ENCODE assay signal across 28 mouse cellular contexts in genomic region chr13:54557652-54558051, GRCm38 (mm10). TPM values are rescaled to one million over a fixed set of nuclear protein-coding genes. Genes with fewer than 3 reads are reported as not detected.
DNase-seq lines count a peak whose midpoint lies in the region; ATAC-seq and TF ChIP-seq lines count a peak whose summit lies in the region.
"Had no signal": no experiment of that assay in that cellular context is flagged by ENCODE, and none has a peak within 500 bp of the region (broad histone marks: within the 10 kb centered on the region; RNA-seq: fewer than 3 reads in every experiment).

No protein-coding gene starts in this region.

- TF ChIP-seq CTCF in gastrocnemius, adult 2 months (IDR thresholded peaks at IDR 0.05), result no peak

- no peaks in the 10 kb centered on the region for H3K27me3 ChIP-seq in midbrain, embryonic 16.5 days (ENCODE audit: control insufficient read depth, insufficient read depth, low read depth, low read length)
- H3K27me3 ChIP-seq: heart, embryonic 13.5 days; midbrain, embryonic 13.5 days; neural tube, embryonic 15.5 days had no signal

- 92% methylated on average over 1 of the region's 1 CpGs for WGBS in midbrain, embryonic 16.5 days

- no peak overlapping the region for H3K4me2 ChIP-seq in midbrain, embryonic 16.5 days (ENCODE audit: low read length)
- H3K4me2 ChIP-seq: heart, embryonic 13.5 days; hindbrain, embryonic 14.5 days; midbrain, embryonic 13.5 days; neural tube, embryonic 15.5 days had no signal

- no peak overlapping the region for H3K9ac ChIP-seq in midbrain, embryonic 16.5 days (ENCODE audit: low read depth, low read length)
- H3K9ac ChIP-seq: forebrain, postnatal 0 days; heart, embryonic 13.5 days; hindbrain, embryonic 14.5 days; liver, embryonic 14.5 days; midbrain, embryonic 13.5 days; neural tube, embryonic 15.5 days had no signal

- H3K9me3 ChIP-seq in midbrain, embryonic 16.5 days (replicated peaks; ENCODE audit: control insufficient read depth, low read length, poor library complexity, severe bottlenecking), result no peaks in the 10 kb centered on the region
- H3K9me3 ChIP-seq: heart, embryonic 13.5 days; midbrain, embryonic 13.5 days; neural tube, embryonic 15.5 days had no signal

- H3K27ac ChIP-seq in gastrocnemius, adult 2 months, result peak overlapping the region; percentile 91
- no peak overlapping the region for H3K27ac ChIP-seq in midbrain, embryonic 16.5 days (ENCODE audit: low read length)
- H3K27ac ChIP-seq: heart, embryonic 13.5 days; hindbrain, embryonic 14.5 days; liver, embryonic 14.5 days; macrophage; midbrain, embryonic 13.5 days; neural tube, embryonic 15.5 days had no signal

- DNase-seq in gastrocnemius, adult 2 months, result no peak
- no peak for DNase-seq in gastrocnemius, adult 18-20 months (ENCODE audit: low spot score)
- peak; percentile 71 to 89 for DNase-seq in kidney, adult 8-10 months
- DNase-seq in kidney, postnatal 10 days, result no peak
- peak; percentile 59 for DNase-seq in brain, adult 2 months (ENCODE audit: low read depth, low spot score)
- peak; percentile 58 for DNase-seq in kidney, postnatal 14 days
- DNase-seq: adrenal gland, postnatal 25 days; B cell, adult 2 months; cerebellum, adult 8-10 months; forebrain, postnatal 0 days; gastrocnemius, postnatal 36 days; heart, postnatal 10 days; left cerebral cortex, postnatal 4 days; lung, adult 2 months; lung, postnatal 10 days; retina, postnatal 1 day; spleen, adult 18-20 months; thymus, postnatal 25 days had no signal

- H3K4me3 ChIP-seq in gastrocnemius, adult 2 months, result no peak overlapping the region
- no peak overlapping the region for H3K4me3 ChIP-seq in midbrain, embryonic 16.5 days (ENCODE audit: low read depth, low read length)
- H3K4me3 ChIP-seq: erythroblast, embryonic 14.5 days; heart, embryonic 13.5 days; layer of hippocampus, adult 2 months; midbrain, embryonic 13.5 days; neural tube, embryonic 15.5 days had no signal

- no peaks in the 10 kb centered on the region for H3K4me1 ChIP-seq in midbrain, embryonic 16.5 days (ENCODE audit: control insufficient read depth, insufficient read depth, low read length)
- H3K4me1 ChIP-seq: heart, embryonic 13.5 days; neural tube, embryonic 15.5 days had no signal

- H3K36me3 ChIP-seq in midbrain, embryonic 16.5 days (ENCODE audit: control insufficient read depth, insufficient read depth, low read length), result peaks cover 45% of the 10 kb centered on the region

- ATAC-seq in midbrain, embryonic 16.5 days, result no peak
- ATAC-seq: forebrain, postnatal 0 days; intestine, postnatal 0 days; midbrain, embryonic 13.5 days had no signal

- intact Hi-C loops in gastrocnemius, adult 2 months (cut with DNase I), result no loop called here

RNA-seq across cellular contexts. Expression of gene 4833439L19Rik, which starts 7.6 kb away (rescaled TPM):
- total RNA-seq in gastrocnemius, adult 2 months (2021), result 100 to 1,000 TPM; 192 to 200 TPM
- total RNA-seq in gastrocnemius, adult 18-20 months (2021), result 100 to 1,000 TPM; 203 to 215 TPM
- polyA plus RNA-seq in midbrain, embryonic 16.5 days (2015; fragmentation: Nextera tagmentation; extraction: Ambion mirVana), result 271 and 272 TPM in 2 replicates

RNA-seq across cellular contexts. Expression of gene Arl10, which starts 17.2 kb away (rescaled TPM):
- 1 to 10 TPM; 2.0 to 3.2 TPM for total RNA-seq in gastrocnemius, adult 2 months (2021)
- total RNA-seq in gastrocnemius, adult 18-20 months (2021), result 1 to 10 TPM; 2.6 TPM
- 114 TPM in 2 replicates for polyA plus RNA-seq in midbrain, embryonic 16.5 days (2015; fragmentation: Nextera tagmentation; extraction: Ambion mirVana)
- polyA plus RNA-seq: erythroblast, embryonic 14.5 days had no signal

RNA-seq across cellular contexts. Expression of gene Nop16, which starts 32.2 kb away (rescaled TPM):
- total RNA-seq in gastrocnemius, adult 2 months (2021), result 10 to 100 TPM; 16.2 to 20.5 TPM
- total RNA-seq in gastrocnemius, adult 18-20 months (2021), result 10 to 100 TPM; 16.3 to 19.7 TPM
- polyA plus RNA-seq in midbrain, embryonic 16.5 days (2015; fragmentation: Nextera tagmentation; extraction: Ambion mirVana), result 61.7 and 68.0 TPM in 2 replicates

RNA-seq across cellular contexts. Expression of gene Higd2a, which starts 32.4 kb away (rescaled TPM):
- total RNA-seq in gastrocnemius, adult 2 months (2021), result 100 to 1,000 TPM; 148 to 150 TPM
- total RNA-seq in gastrocnemius, adult 18-20 months (2021), result 100 to 1,000 TPM; 151 to 154 TPM
- polyA plus RNA-seq in midbrain, embryonic 16.5 days (2015; fragmentation: Nextera tagmentation; extraction: Ambion mirVana), result 225 and 240 TPM in 2 replicates

RNA-seq across cellular contexts. Expression of gene Cltb, which starts 53.5 kb away (rescaled TPM):
- total RNA-seq in gastrocnemius, adult 2 months (2021), result 100 to 1,000 TPM; 130 to 160 TPM
- total RNA-seq in gastrocnemius, adult 18-20 months (2021), result 100 to 1,000 TPM; 157 to 180 TPM
- 220 and 232 TPM in 2 replicates for polyA plus RNA-seq in midbrain, embryonic 16.5 days (2015; fragmentation: Nextera tagmentation; extraction: Ambion mirVana)

Comparison
In these comparisons a context has a peak if more than half of its experiments do, and no peak if none do; other contexts are left out.
1. DNase-seq: peak in kidney, adult 8-10 months (2 of 2), brain, adult 2 months (single experiment) and kidney, postnatal 14 days (single experiment); none in gastrocnemius, adult 2 months (single experiment), gastrocnemius, adult 18-20 months (single experiment) and kidney, postnatal 10 days (single experiment).